Mouse (Mus musculus) spleen, adult 2 months (tissue): ENCODE measurements around the gene Scaf8.

Experiments
- CTCF ChIP-seq: fragments of 200-500 bp; IDR thresholded peaks from 2 replicates; pipeline ENCODE4 v1.5.1; 2011; ENCODE audit warnings: mild to moderate bottlenecking, inconsistent platforms; ENCODE audit not compliant: insufficient read depth, insufficient read length, insufficient replicate concordance; ENCODE audit errors: extremely low read depth
- POLR2A ChIP-seq: fragments of 200-500 bp; IDR thresholded peaks from 2 replicates; pipeline ENCODE4 v1.6.1; 2011; ENCODE audit warnings: low read depth, low read length, inconsistent platforms

- TF ChIP-seq CTCF: no peak
- no peak for TF ChIP-seq POLR2A
Observed at GRCm38 (mm10) chr17:3244881-3245739, 130.3 kb downstream of the Scaf8 start.
